Mouse (Mus musculus) spleen, adult 2 months (tissue): ENCODE measurements around the gene Tent4b.

Source experiments
- CTCF ChIP-seq: fragments of 200-500 bp; IDR thresholded peaks from 2 replicates; pipeline ENCODE4 v1.5.1; 2011; ENCODE audit warnings: mild to moderate bottlenecking, inconsistent platforms; ENCODE audit not compliant: insufficient read depth, insufficient read length, insufficient replicate concordance; ENCODE audit errors: extremely low read depth
- POLR2A ChIP-seq: fragments of 200-500 bp; IDR thresholded peaks from 2 replicates; pipeline ENCODE4 v1.6.1; 2011; ENCODE audit warnings: low read depth, low read length, inconsistent platforms

DNA sequence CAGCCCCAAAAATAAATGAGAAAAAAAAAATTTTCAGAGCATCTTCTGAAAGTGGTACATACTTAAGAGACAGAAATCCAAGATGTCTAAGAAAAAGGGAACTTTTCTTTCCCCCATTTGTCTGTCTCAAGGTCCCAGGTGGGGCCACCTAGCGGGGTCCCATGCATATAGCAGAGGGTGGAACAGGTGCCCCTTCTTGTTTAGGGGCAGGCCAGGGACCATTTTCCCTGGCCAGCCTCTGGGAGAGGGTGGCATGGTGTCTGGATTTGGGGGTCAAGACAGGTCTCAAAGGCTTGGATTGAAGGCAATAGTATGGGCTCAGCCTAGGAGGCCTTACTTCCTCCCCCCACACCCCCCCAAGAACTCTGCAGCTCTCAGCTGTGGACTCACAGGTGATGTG is 90.9 kb downstream of the Tent4b start:
- TF ChIP-seq POLR2A (no peak), CTCF (no peak)
